Mouse (Mus musculus) liver, embryonic 12.5 days (tissue): ENCODE measurements around the gene Slc25a38. TPM values are rescaled to one million over a fixed set of nuclear protein-coding genes. Genes with fewer than 3 reads are reported as not detected.

Source experiments
- ATAC-seq: fragments of 200-750 bp; cut with Nextera tagmentation; 2 replicates; pipeline ENCODE4 v1.8.0; 2017; ENCODE audit warnings: moderate number of reproducible peaks, mild to moderate bottlenecking, moderate library complexity
- H3K27ac ChIP-seq: fragments of 300-500 bp; sonication (generic); 2 replicates; pipeline ENCODE4 v1.5.1; 2016; ENCODE audit warnings: mild to moderate bottlenecking
- H3K27me3 ChIP-seq: fragments of 300-500 bp; sonication (generic); replicated peaks from 2 replicates; pipeline ENCODE4 v1.6.1; 2016; ENCODE audit warnings: mild to moderate bottlenecking, moderate library complexity
- H3K36me3 ChIP-seq: fragments of 300-500 bp; sonication (generic); 2 replicates; pipeline ENCODE4 v1.6.1; 2016; ENCODE audit warnings: mild to moderate bottlenecking, moderate library complexity
- H3K4me1 ChIP-seq: fragments of 300-500 bp; sonication (generic); 2 replicates; pipeline ENCODE4 v1.6.1; 2016
- H3K4me2 ChIP-seq: fragments of 300-500 bp; sonication (generic); 2 replicates; pipeline ENCODE4 v1.6.1; 2016; ENCODE audit warnings: mild to moderate bottlenecking, moderate library complexity
- H3K4me3 ChIP-seq: fragments of 300-500 bp; sonication (generic); 2 replicates; pipeline ENCODE4 v1.5.1; 2016; ENCODE audit warnings: mild to moderate bottlenecking, moderate library complexity
- H3K9ac ChIP-seq: fragments of 300-500 bp; sonication (generic); 2 replicates; pipeline ENCODE4 v1.6.1; 2016; ENCODE audit warnings: mild to moderate bottlenecking, moderate library complexity
- H3K9me3 ChIP-seq: fragments of 300-500 bp; sonication (generic); replicated peaks from 2 replicates; pipeline ENCODE4 v1.6.1; 2016; ENCODE audit warnings: mild to moderate bottlenecking, moderate library complexity
- WGBS: fragments of 180-500 bp; shearing (Covaris S2); methylation state at CpG from one replicate; pipeline ENCODE4 v1.1.7; 2016; ENCODE audit not compliant: insufficient replicate concordance; 5-methylcytosine and 5-hydroxymethylcytosine counted together
- polyA plus RNA-seq: library from polyadenylated mRNA; unstranded; fragments of >200 nt; fragmentation: Nextera tagmentation; extraction: Ambion mirVana; gene quantifications from 2 replicates; pipeline ENCODE4 v1.2.1, GENCODE M21; 2016

The Slc25a38 gene
- polyA plus RNA-seq, result 142 and 144 TPM in 2 replicates

- peak; percentile 82 for ATAC-seq
Observed at GRCm38 (mm10) chr9:120110211-120111018, at the start of gene Slc25a38. TSS of gene Slc25a38 (plus strand) at chr9:120110374.

GRCm38 (mm10) chr9:120064317-120064716 is 45.9 kb upstream of the Slc25a38 start:
- 63% methylated on average over 4 of the region's 4 CpGs for WGBS
- H3K9me3 ChIP-seq, result no peaks in the 10 kb centered on the region
- no peak for ATAC-seq

More at GRCm38 (mm10) chr9:120110211-120111018, at the start of gene Slc25a38:
- Histone ChIP-seq H3K9me3 (no peaks in the 10 kb centered on the region), H3K4me1 (peaks cover 48% of the 10 kb centered on the region), H3K9ac (peak within 1 kb of the TSS; percentile 88), H3K4me2 (peak within 1 kb of the TSS; percentile 94), H3K36me3 (0 out of 2 replicates have a peak, but pooled peaks cover 2% of the 10 kb centered on the region), H3K27ac (peak within 1 kb of the TSS; percentile 99), H3K4me3 (peak within 1 kb of the TSS; percentile 85), H3K27me3 (no peaks in the 10 kb centered on the region)
- 1% methylated on average over 61 of the region's 62 CpGs for WGBS

GRCm38 (mm10) chr9:120067609-120068008 is 42.6 kb upstream of the Slc25a38 start:
- 68% methylated on average over 2 of the region's 2 CpGs for WGBS
- H3K9me3 ChIP-seq, result no peaks in the 10 kb centered on the region
- ATAC-seq, result no peak

More at GRCm38 (mm10) chr9:120064317-120064716, 45.9 kb upstream of the Slc25a38 start:
- H3K4me3 ChIP-seq, result no peak overlapping the region
- H3K36me3 ChIP-seq, result no peaks in the 10 kb centered on the region
- H3K9ac ChIP-seq, result no peak overlapping the region
- 0 out of 2 replicates have a peak, but pooled peaks cover 5% of the 10 kb centered on the region for H3K4me1 ChIP-seq
- no peaks in the 10 kb centered on the region for H3K27me3 ChIP-seq
- H3K4me2 ChIP-seq, result no peak overlapping the region
- no peak overlapping the region for H3K27ac ChIP-seq

GRCm38 (mm10) chr9:120068047-120068446 is 42.1 kb upstream of the Slc25a38 start:
- Histone ChIP-seq H3K27me3 (no peaks in the 10 kb centered on the region), H3K36me3 (no peaks in the 10 kb centered on the region), H3K4me2 (no peak overlapping the region), H3K9ac (no peak overlapping the region), H3K4me3 (no peak overlapping the region), H3K9me3 (no peaks in the 10 kb centered on the region), H3K27ac (no peak overlapping the region), H3K4me1 (peaks cover 15% of the 10 kb centered on the region)
- WGBS, result 20% methylated on average over 10 of the region's 10 CpGs
- no peak for ATAC-seq

More at GRCm38 (mm10) chr9:120067609-120068008, 42.6 kb upstream of the Slc25a38 start:
- Histone ChIP-seq H3K9ac (no peak overlapping the region), H3K27me3 (no peaks in the 10 kb centered on the region), H3K36me3 (no peaks in the 10 kb centered on the region), H3K27ac (no peak overlapping the region), H3K4me3 (no peak overlapping the region), H3K4me1 (peaks cover 15% of the 10 kb centered on the region), H3K4me2 (no peak overlapping the region)

- no peaks in the 10 kb centered on the region for H3K27me3 ChIP-seq
- WGBS, result 74% methylated on average over 11 of the region's 11 CpGs
- H3K4me2 ChIP-seq, result no peak within 1 kb of the TSS
- H3K36me3 ChIP-seq, result no peaks in the 10 kb centered on the region
- ATAC-seq, result no peak
- peaks cover 15% of the 10 kb centered on the region for H3K4me1 ChIP-seq
- H3K9me3 ChIP-seq, result no peaks in the 10 kb centered on the region
- no peak within 1 kb of the TSS for H3K4me3 ChIP-seq
- H3K9ac ChIP-seq, result no peak within 1 kb of the TSS
- H3K27ac ChIP-seq, result no peak within 1 kb of the TSS
Observed at GRCm38 (mm10) chr9:120069779-120070178, 40.4 kb upstream of the Slc25a38 start, which contains the start of gene Cx3cr1. TSS of gene Cx3cr1 (minus strand) at chr9:120069879.

DNA sequence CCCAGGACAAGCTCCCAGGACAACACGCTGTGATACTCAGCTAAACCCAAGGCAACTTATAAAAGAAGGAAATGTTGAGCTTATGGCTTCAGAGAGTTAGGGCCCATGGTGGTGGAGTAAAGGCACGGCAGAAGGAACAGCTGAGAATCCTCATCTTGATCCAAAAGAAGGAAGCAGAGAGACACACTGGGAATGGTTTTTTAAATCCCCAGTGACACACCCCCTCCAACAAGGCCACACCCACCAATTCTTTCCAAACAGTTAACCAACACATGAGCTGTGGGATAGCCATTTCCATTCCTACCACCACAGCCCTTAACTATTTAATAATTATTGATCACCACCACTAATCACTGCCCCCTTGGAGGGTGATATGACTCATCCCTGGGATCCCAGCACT is 38.9 kb upstream of the Slc25a38 start:
- Histone ChIP-seq H3K27ac (no peak overlapping the region), H3K4me3 (no peak overlapping the region), H3K36me3 (no peaks in the 10 kb centered on the region), H3K9me3 (no peaks in the 10 kb centered on the region), H3K4me2 (no peak overlapping the region), H3K27me3 (no peaks in the 10 kb centered on the region), H3K9ac (no peak overlapping the region), H3K4me1 (peaks cover 15% of the 10 kb centered on the region)
- WGBS, result 58% methylated on average over 2 of the region's 2 CpGs
- ATAC-seq, result no peak

GRCm38 (mm10) chr9:120073169-120073568 is 37.0 kb upstream of the Slc25a38 start:
- no peaks in the 10 kb centered on the region for H3K27me3 ChIP-seq
- 15% methylated on average over 3 of the region's 3 CpGs for WGBS
- no peak; the same call in 1 of the 2 replicates for ATAC-seq
- no peak overlapping the region for H3K27ac ChIP-seq
- H3K4me3 ChIP-seq, result no peak overlapping the region
- H3K4me1 ChIP-seq, result peaks cover 12% of the 10 kb centered on the region
- H3K36me3 ChIP-seq, result no peaks in the 10 kb centered on the region
- H3K9ac ChIP-seq, result no peak overlapping the region
- H3K4me2 ChIP-seq, result no peak overlapping the region
- H3K9me3 ChIP-seq, result no peaks in the 10 kb centered on the region

- H3K4me3 ChIP-seq, result no peak overlapping the region
- H3K9ac ChIP-seq, result no peak overlapping the region
- no peak for ATAC-seq
- WGBS, result 67% methylated on average over 7 of the region's 7 CpGs
- H3K4me2 ChIP-seq, result no peak overlapping the region
- H3K4me1 ChIP-seq, result peaks cover 11% of the 10 kb centered on the region
- no peak overlapping the region for H3K27ac ChIP-seq
- no peaks in the 10 kb centered on the region for H3K27me3 ChIP-seq
- no peaks in the 10 kb centered on the region for H3K9me3 ChIP-seq
- H3K36me3 ChIP-seq, result no peaks in the 10 kb centered on the region
Observed at GRCm38 (mm10) chr9:120074516-120074915, 35.7 kb upstream of the Slc25a38 start.

DNA sequence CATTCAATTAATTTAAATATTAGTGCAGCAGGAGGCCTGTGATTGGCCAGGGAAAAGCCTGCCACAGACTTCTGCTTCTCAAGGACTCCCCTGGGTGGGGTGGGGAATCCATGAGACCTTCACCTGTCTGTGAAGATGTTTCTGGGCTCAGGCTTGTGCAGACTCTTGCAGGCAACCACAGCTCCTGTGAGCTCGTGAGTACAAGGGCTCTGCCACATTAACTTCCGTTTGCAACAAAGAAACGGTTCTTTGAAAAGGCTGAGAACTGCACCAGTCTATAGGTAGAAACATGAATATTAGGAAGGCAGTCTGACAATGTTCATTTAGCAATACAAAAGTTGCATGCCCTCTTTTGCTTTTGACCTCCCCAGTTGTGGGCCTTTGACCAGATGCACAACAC is 31.9 kb upstream of the Slc25a38 start:
- no peaks in the 10 kb centered on the region for H3K27me3 ChIP-seq
- no peak overlapping the region for H3K4me2 ChIP-seq
- no peak overlapping the region for H3K4me3 ChIP-seq
- H3K9me3 ChIP-seq, result no peaks in the 10 kb centered on the region
- no peak overlapping the region for H3K9ac ChIP-seq
- no peaks in the 10 kb centered on the region for H3K4me1 ChIP-seq
- WGBS, result 69% methylated on average over 3 of the region's 3 CpGs
- H3K36me3 ChIP-seq, result no peaks in the 10 kb centered on the region
- ATAC-seq, result no peak
- no peak overlapping the region for H3K27ac ChIP-seq

- H3K36me3 ChIP-seq, result no peaks in the 10 kb centered on the region
- WGBS, result 48% methylated on average over 7 of the region's 7 CpGs
- no peaks in the 10 kb centered on the region for H3K27me3 ChIP-seq
- H3K4me3 ChIP-seq, result no peak overlapping the region
- ATAC-seq, result no peak
- H3K27ac ChIP-seq, result no peak overlapping the region
- H3K4me2 ChIP-seq, result no peak overlapping the region
- no peak overlapping the region for H3K9ac ChIP-seq
- H3K9me3 ChIP-seq, result no peaks in the 10 kb centered on the region
- no peaks in the 10 kb centered on the region for H3K4me1 ChIP-seq
Observed at GRCm38 (mm10) chr9:120079901-120080300, 30.3 kb upstream of the Slc25a38 start.

GRCm38 (mm10) chr9:120080546-120081108 is 29.5 kb upstream of the Slc25a38 start:
- Histone ChIP-seq H3K27me3 (peaks cover 5% of the 10 kb centered on the region; the same call in 1 of the 2 replicates), H3K4me2 (no peak overlapping the region), H3K36me3 (no peaks in the 10 kb centered on the region), H3K9me3 (no peaks in the 10 kb centered on the region), H3K27ac (no peak overlapping the region), H3K9ac (no peak overlapping the region), H3K4me3 (no peak overlapping the region), H3K4me1 (no peaks in the 10 kb centered on the region)
- WGBS, result 73% methylated on average over 8 of the region's 8 CpGs
- no peak for ATAC-seq

- Histone ChIP-seq H3K27me3 (peaks cover 5% of the 10 kb centered on the region; the same call in 1 of the 2 replicates), H3K4me3 (no peak overlapping the region), H3K36me3 (no peaks in the 10 kb centered on the region), H3K27ac (no peak overlapping the region), H3K4me2 (no peak overlapping the region), H3K9me3 (no peaks in the 10 kb centered on the region), H3K9ac (no peak overlapping the region), H3K4me1 (no peaks in the 10 kb centered on the region)
- 56% methylated on average over 6 of the region's 6 CpGs for WGBS
- no peak for ATAC-seq
Observed at GRCm38 (mm10) chr9:120081247-120081646, 28.9 kb upstream of the Slc25a38 start.
